Mouse (Mus musculus) midbrain, embryonic 14.5 days (tissue): ENCODE measurements around the gene Atp10b. TPM values are rescaled to one million over a fixed set of nuclear protein-coding genes. Genes with fewer than 3 reads are reported as not detected.

Source experiments
- ATAC-seq: fragments of 200-750 bp; cut with Nextera tagmentation; 2 replicates; pipeline ENCODE4 v1.8.0; 2017; ENCODE audit warnings: moderate number of reproducible peaks, moderate library complexity; ENCODE audit not compliant: low FRiP score, low TSS enrichment
- DNase-seq: peaks from one replicate; pipeline ENCODE4 v3.0.0-alpha.2; 2015
- H3K27ac ChIP-seq: fragments of 300-500 bp; sonication (generic); replicated peaks from 2 replicates; pipeline ENCODE4 v1.5.1; 2014; ENCODE audit warnings: mild to moderate bottlenecking, low read depth, low read length, moderate library complexity
- H3K27me3 ChIP-seq: fragments of 300-500 bp; sonication (generic); 2 replicates; pipeline ENCODE4 v1.6.1; 2014; ENCODE audit warnings: low read length, control low read depth, mixed read lengths; ENCODE audit not compliant: control insufficient read depth, insufficient read depth
- H3K36me3 ChIP-seq: fragments of 300-500 bp; sonication (generic); 2 replicates; pipeline ENCODE4 v1.6.1; 2014; ENCODE audit warnings: low read length, control low read depth; ENCODE audit not compliant: control insufficient read depth, insufficient read depth
- H3K4me1 ChIP-seq: fragments of 300-500 bp; sonication (generic); 2 replicates; pipeline ENCODE4 v1.6.1; 2014; ENCODE audit warnings: mild to moderate bottlenecking, antibody characterized with exemption, low read length, control low read depth; ENCODE audit not compliant: control insufficient read depth, insufficient read depth
- H3K4me2 ChIP-seq: fragments of 300-500 bp; sonication (generic); 2 replicates; pipeline ENCODE4 v1.6.1; 2014; ENCODE audit warnings: mild to moderate bottlenecking, low read length, moderate library complexity
- H3K4me3 ChIP-seq: fragments of 300-500 bp; sonication (generic); replicated peaks from 2 replicates; pipeline ENCODE4 v1.5.1; 2014; ENCODE audit warnings: low read depth, low read length
- H3K9ac ChIP-seq: fragments of 300-500 bp; sonication (generic); replicated peaks from 2 replicates; pipeline ENCODE4 v1.6.1; 2014; ENCODE audit warnings: mild to moderate bottlenecking, low read length, moderate library complexity
- H3K9me3 ChIP-seq: fragments of 300-500 bp; sonication (generic); 2 replicates; pipeline ENCODE4 v1.6.1; 2016; ENCODE audit warnings: low read length, control low read depth, mixed read lengths; ENCODE audit not compliant: control insufficient read depth
- WGBS: fragments of 180-500 bp; shearing (Covaris S2); extraction: QIAGEN DNeasy Blood & Tissue Kit; methylation state at CpG from one replicate; pipeline ENCODE4 v1.1.7; 2014; 5-methylcytosine and 5-hydroxymethylcytosine counted together
- polyA plus RNA-seq: library from polyadenylated mRNA; unstranded; fragments of >200 nt; fragmentation: Nextera tagmentation; extraction: Ambion mirVana; gene quantifications from 2 replicates; pipeline ENCODE4 v1.2.1, GENCODE M21; 2014

Gene Atp10b
- polyA plus RNA-seq, 1 experiment from 2014 or later, result 0.29 TPM

DNA sequence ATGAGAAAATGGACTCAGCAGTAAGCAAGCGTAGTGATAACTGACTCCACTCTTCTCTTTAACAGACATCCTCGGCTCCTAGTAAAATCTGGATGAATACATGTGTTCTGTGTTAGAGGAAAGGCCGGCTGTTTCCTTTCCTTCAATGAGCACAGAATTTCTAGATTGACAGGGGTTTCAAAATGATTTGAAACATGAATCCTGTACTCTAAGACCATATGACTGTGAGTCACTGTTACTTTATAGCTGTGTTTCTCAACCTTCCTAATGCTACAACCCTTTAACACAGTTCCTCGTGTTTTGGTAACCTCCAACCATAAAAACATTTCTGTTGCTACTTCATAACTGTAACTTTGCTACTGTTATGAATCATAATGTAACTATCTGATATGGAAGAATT lies 33.8 kb downstream of the Atp10b start:
- H3K9me3 ChIP-seq, result no peaks in the 10 kb centered on the region
- H3K4me2 ChIP-seq, result no peak overlapping the region
- no peaks in the 10 kb centered on the region for H3K4me1 ChIP-seq
- no peak for DNase-seq
- WGBS, result 89% methylated on average over 4 of the region's 4 CpGs
- H3K9ac ChIP-seq, result no peak overlapping the region
- no peak overlapping the region for H3K4me3 ChIP-seq
- no peak overlapping the region for H3K27ac ChIP-seq
- no peak for ATAC-seq
- no peaks in the 10 kb centered on the region for H3K27me3 ChIP-seq
- no peaks in the 10 kb centered on the region for H3K36me3 ChIP-seq

DNA sequence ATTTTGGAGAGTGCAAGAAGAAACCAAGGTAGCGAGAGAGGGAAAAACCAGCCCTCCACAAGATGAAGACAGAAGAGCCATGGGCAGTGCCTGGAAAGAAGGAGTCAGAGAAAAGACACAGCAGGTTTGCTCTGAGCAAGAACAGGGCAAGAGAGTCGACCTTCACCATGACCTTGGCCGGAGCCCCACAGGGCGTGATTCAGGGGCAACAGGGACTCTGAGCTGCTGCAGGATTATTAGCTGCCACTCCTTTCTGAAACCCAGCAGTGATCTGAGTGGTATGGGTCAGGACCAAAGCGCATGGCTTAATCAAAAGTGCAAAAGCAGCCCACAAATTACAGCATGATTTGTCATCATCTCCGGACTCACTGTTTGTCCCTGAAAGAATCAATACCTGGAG lies 36.6 kb downstream of the Atp10b start:
- ATAC-seq, result no peak
- Histone ChIP-seq H3K9me3 (no peaks in the 10 kb centered on the region), H3K27ac (no peak overlapping the region), H3K4me1 (no peaks in the 10 kb centered on the region), H3K9ac (no peak overlapping the region), H3K4me2 (no peak overlapping the region), H3K4me3 (no peak overlapping the region), H3K27me3 (no peaks in the 10 kb centered on the region), H3K36me3 (no peaks in the 10 kb centered on the region)
- 64% methylated on average over 6 of the region's 6 CpGs for WGBS
- DNase-seq, result no peak

DNA sequence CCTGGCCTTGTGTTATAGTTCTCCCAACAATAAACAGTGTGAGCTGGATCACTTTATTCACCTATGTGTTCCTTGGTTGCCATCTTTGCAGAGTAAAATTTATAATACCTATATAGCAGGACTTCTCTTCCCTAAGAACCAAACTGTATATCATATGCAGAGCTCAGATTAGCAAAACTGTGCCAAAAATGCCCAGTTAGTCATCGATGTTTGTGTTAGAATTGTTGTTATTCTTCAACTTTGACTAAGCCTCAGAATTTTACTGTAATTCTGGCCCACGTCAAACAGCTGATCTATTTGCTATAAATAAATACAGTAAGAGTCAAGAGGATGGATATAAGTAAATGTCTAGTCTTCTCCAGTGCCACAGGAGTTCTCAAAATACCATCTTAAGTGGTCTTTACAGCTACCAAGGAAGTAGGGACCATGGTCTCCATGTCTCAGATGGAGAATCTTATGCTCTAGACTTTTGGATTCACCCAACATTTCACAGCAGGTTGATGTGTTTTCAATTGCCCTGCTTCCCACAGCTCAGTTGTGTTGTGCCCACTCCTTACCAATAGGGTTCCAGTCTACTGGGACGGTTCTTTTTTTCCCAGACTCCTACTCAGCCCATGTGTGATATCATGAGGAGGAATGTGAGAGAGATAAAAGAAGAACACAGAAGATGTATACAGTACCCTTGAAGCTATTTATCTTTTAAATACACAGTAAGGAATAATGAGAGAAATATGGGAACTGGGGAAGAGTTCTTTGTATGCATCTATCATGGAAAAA lies 40.3 kb downstream of the Atp10b start:
- DNase-seq, result no peak
- 88% methylated on average over 3 of the region's 3 CpGs for WGBS
- no peak for ATAC-seq

GRCm38 (mm10) chr11:43198811-43199210 lies 49.1 kb downstream of the Atp10b start:
- no peak for ATAC-seq
- Histone ChIP-seq H3K27me3 (no peaks in the 10 kb centered on the region), H3K9ac (no peak overlapping the region), H3K4me1 (0 out of 2 replicates have a peak, but pooled peaks cover 4% of the 10 kb centered on the region), H3K36me3 (no peaks in the 10 kb centered on the region), H3K4me2 (no peak overlapping the region), H3K9me3 (no peaks in the 10 kb centered on the region), H3K4me3 (no peak overlapping the region), H3K27ac (no peak overlapping the region)
- no peak for DNase-seq
- 77% methylated on average over 2 of the region's 2 CpGs for WGBS

More for the DNA sequence above, 40.3 kb downstream of the Atp10b start:
- no peak overlapping the region for H3K9ac ChIP-seq
- H3K9me3 ChIP-seq, result no peaks in the 10 kb centered on the region
- no peaks in the 10 kb centered on the region for H3K36me3 ChIP-seq
- H3K27me3 ChIP-seq, result no peaks in the 10 kb centered on the region
- H3K4me2 ChIP-seq, result no peak overlapping the region
- no peaks in the 10 kb centered on the region for H3K4me1 ChIP-seq
- no peak overlapping the region for H3K27ac ChIP-seq
- H3K4me3 ChIP-seq, result no peak overlapping the region

DNA sequence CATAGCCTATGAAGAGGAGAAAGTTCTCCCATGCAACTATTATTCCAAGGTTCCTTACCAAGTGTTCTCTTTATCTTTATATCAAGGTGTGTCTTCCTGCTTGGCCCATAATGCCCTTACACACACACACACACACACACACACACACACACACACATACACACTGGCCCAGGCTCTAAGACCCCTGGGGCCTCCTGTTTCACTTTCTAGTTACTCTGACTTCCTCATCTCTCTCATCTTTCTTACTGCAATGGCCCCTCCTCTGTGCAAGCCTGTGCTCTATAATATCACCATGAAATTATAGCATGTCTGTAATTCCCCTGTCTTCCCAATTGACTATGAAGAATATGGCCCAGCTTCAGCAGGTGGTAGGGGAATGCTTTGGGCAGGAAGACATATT lies 49.7 kb downstream of the Atp10b start:
- no peaks in the 10 kb centered on the region for H3K36me3 ChIP-seq
- H3K4me1 ChIP-seq, result 0 out of 2 replicates have a peak, but pooled peaks cover 4% of the 10 kb centered on the region
- H3K9me3 ChIP-seq, result no peaks in the 10 kb centered on the region
- no peak overlapping the region for H3K4me2 ChIP-seq
- no peak overlapping the region for H3K4me3 ChIP-seq
- no peak for DNase-seq
- H3K27ac ChIP-seq, result no peak overlapping the region
- no peak for ATAC-seq
- no peak overlapping the region for H3K9ac ChIP-seq
- H3K27me3 ChIP-seq, result no peaks in the 10 kb centered on the region

DNA sequence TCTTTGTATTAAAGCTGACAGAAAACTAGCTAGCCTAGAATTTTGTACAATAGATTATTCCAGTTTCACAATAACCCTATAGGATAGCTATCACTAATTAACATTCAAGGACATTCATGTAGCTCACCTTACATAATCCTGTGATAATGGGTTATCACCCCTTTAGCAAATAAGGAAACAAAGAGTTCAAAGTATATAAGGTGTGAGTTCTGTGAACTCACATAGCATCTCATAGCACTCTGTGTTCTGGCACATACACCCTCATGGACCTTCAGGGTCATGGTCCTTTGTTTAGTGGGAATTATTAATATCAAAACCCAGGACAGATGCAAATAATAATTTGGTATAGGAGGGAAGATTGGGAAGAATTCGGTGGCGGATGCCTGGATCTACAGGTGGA lies 50.4 kb downstream of the Atp10b start:
- H3K27me3 ChIP-seq, result no peaks in the 10 kb centered on the region
- whole genome bisulfite sequencing, result 94% methylated on average over 2 of the region's 2 CpGs
- DNase-seq, result no peak
- H3K4me2 ChIP-seq, result no peak overlapping the region
- H3K36me3 ChIP-seq, result no peaks in the 10 kb centered on the region
- H3K4me1 ChIP-seq, result 0 out of 2 replicates have a peak, but pooled peaks cover 4% of the 10 kb centered on the region
- H3K27ac ChIP-seq, result no peak overlapping the region
- no peak overlapping the region for H3K9ac ChIP-seq
- H3K9me3 ChIP-seq, result no peaks in the 10 kb centered on the region
- ATAC-seq, result no peak
- H3K4me3 ChIP-seq, result no peak overlapping the region

- no peaks in the 10 kb centered on the region for H3K27me3 ChIP-seq
- ATAC-seq (no peak), DNase-seq (peak; percentile 56)
- H3K36me3 ChIP-seq, result no peaks in the 10 kb centered on the region
- H3K4me3 ChIP-seq, result no peak overlapping the region
- no peak overlapping the region for H3K4me2 ChIP-seq
- H3K27ac ChIP-seq, result no peak overlapping the region
- 63% methylated on average over 3 of the region's 3 CpGs for WGBS
- H3K9me3 ChIP-seq, result no peaks in the 10 kb centered on the region
- 0 out of 2 replicates have a peak, but pooled peaks cover 4% of the 10 kb centered on the region for H3K4me1 ChIP-seq
- H3K9ac ChIP-seq, result no peak overlapping the region
These were observed 53.9 kb downstream of the Atp10b start for GRCm38 (mm10) chr11:43203580-43203979.

DNA sequence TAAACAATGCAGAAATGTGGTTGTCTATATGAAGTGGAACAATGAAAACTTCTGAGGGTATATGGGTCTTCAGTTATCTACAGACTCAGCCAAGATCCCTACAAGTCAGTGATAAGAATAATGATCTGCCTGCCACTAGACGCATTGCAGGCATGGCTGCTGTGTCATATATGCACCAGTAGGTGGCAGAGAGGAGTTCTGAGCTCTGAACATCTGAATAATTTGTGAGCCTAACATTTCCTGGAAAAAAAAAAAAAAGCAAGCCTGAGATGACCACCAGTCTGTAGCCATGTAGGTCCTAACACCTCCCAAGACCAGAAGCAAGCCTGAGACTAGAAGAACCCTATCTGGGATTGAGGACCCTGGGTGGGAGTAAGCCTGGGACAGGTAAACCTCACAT lies 63.5 kb downstream of the Atp10b start:
- H3K9me3 ChIP-seq, result no peaks in the 10 kb centered on the region
- ATAC-seq (no peak), DNase-seq (peak; percentile 56)
- no peak overlapping the region for H3K27ac ChIP-seq
- H3K9ac ChIP-seq, result no peak overlapping the region
- H3K4me2 ChIP-seq, result no peak overlapping the region
- no peaks in the 10 kb centered on the region for H3K27me3 ChIP-seq
- H3K4me1 ChIP-seq, result peaks cover 7% of the 10 kb centered on the region; the same call in 1 of the 2 replicates
- H3K36me3 ChIP-seq, result no peaks in the 10 kb centered on the region
- no peak overlapping the region for H3K4me3 ChIP-seq
- WGBS, result 42% methylated on average over 1 of the region's 1 CpGs

- H3K4me2 ChIP-seq, result no peak overlapping the region
- H3K27ac ChIP-seq, result no peak overlapping the region
- no peaks in the 10 kb centered on the region for H3K36me3 ChIP-seq
- no peaks in the 10 kb centered on the region for H3K9me3 ChIP-seq
- ATAC-seq (no peak), DNase-seq (no peak)
- H3K9ac ChIP-seq, result no peak overlapping the region
- peaks cover 7% of the 10 kb centered on the region; the same call in 1 of the 2 replicates for H3K4me1 ChIP-seq
- H3K27me3 ChIP-seq, result no peaks in the 10 kb centered on the region
- WGBS, result 93% methylated on average over 1 of the region's 1 CpGs
- no peak overlapping the region for H3K4me3 ChIP-seq
These were observed 64.1 kb downstream of the Atp10b start for GRCm38 (mm10) chr11:43213740-43214139.
